Comparison of ENCODE assay signal across 15 mouse cellular contexts in the genomic region with DNA sequence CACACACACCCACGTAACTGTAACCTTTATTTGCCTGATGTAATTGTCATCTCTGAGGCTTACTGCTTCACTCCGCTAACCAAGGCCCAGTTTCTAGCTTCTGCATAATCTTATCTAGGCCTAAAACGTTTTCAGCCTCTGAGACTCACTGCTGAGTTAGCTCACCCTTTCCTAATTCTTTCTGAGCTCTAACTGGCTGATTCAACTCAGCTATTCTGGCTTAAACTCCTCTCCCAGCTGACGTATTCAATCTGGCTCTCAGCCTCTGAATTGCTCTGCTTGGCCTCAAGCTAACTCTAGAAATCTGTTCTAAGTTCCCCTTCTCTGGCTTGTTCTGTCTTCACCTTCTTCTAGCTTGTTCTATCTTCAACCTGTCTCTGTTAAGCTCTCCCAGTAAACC. TPM values are rescaled to one million over a fixed set of nuclear protein-coding genes. Genes with fewer than 3 reads are reported as not detected.
DNase-seq lines count a peak whose midpoint lies in the region; ATAC-seq and TF ChIP-seq lines count a peak whose summit lies in the region.
"Had no signal": no experiment of that assay in that cellular context is flagged by ENCODE, and none has a peak within 500 bp of the region (broad histone marks: within the 10 kb centered on the region; RNA-seq: fewer than 3 reads in every experiment).

No protein-coding gene starts in this region.

- ATAC-seq in cerebellum, adult (ENCODE audit: insufficient number of reproducible peaks, low FRiP score, low TSS enrichment), result no peak
- ATAC-seq in stomach, embryonic 15.5 days (ENCODE audit: insufficient read depth, low FRiP score, low read depth), result no peak
- no peak for ATAC-seq in kidney, embryonic 15.5 days (replicated peaks; ENCODE audit: low FRiP score)
- ATAC-seq: forebrain, embryonic 15.5 days had no signal

- H3K27ac ChIP-seq in stomach, embryonic 15.5 days, result 0 out of 2 replicates have a peak overlapping the region, but pooled peaks have one; percentile 44
- no peak overlapping the region for H3K27ac ChIP-seq in kidney, embryonic 15.5 days
- H3K27ac ChIP-seq: forebrain, embryonic 15.5 days; liver, embryonic 13.5 days; neural tube, embryonic 12.5 days had no signal

- no peak overlapping the region for H3K9ac ChIP-seq in stomach, embryonic 15.5 days
- H3K9ac ChIP-seq in kidney, embryonic 15.5 days, result no peak overlapping the region
- H3K9ac ChIP-seq: forebrain, embryonic 15.5 days; liver, embryonic 13.5 days; neural tube, embryonic 12.5 days had no signal

- intact Hi-C loops in heart, postnatal 25 days (cut with DNase I), result loop anchor here (5.0 to 10.0 kb wide), 2 partner anchors 51 to 192 kb away; no protein-coding TSS in a partner anchor

- TF ChIP-seq CTCF in lung, adult 2 months (IDR thresholded peaks at IDR 0.05; ENCODE audit: insufficient read depth, low read length), result no peak

- no peaks in the 10 kb centered on the region for H3K4me1 ChIP-seq in lung, adult 2 months (ENCODE audit: control insufficient read depth, insufficient read depth, low read length)
- peaks cover 11% of the 10 kb centered on the region for H3K4me1 ChIP-seq in stomach, embryonic 15.5 days
- H3K4me1 ChIP-seq in kidney, embryonic 15.5 days, result peaks cover 15% of the 10 kb centered on the region

- H3K4me2 ChIP-seq in stomach, embryonic 15.5 days, result no peak overlapping the region
- H3K4me2 ChIP-seq in kidney, embryonic 15.5 days, result no peak overlapping the region
- H3K4me2 ChIP-seq: forebrain, embryonic 15.5 days; liver, embryonic 13.5 days; neural tube, embryonic 12.5 days had no signal

- H3K4me3 ChIP-seq in lung, adult 2 months (replicated peaks; ENCODE audit: extremely low read depth, low read depth, low read length), result no peak overlapping the region
- no peak overlapping the region for H3K4me3 ChIP-seq in stomach, embryonic 15.5 days (replicated peaks)
- no peak overlapping the region for H3K4me3 ChIP-seq in kidney, embryonic 15.5 days (replicated peaks)
- H3K4me3 ChIP-seq: forebrain, embryonic 15.5 days; liver, embryonic 13.5 days; megakaryocyte, embryonic 14.5 days; neural tube, embryonic 12.5 days had no signal

- no peak for TF ChIP-seq POLR2A in lung, adult 2 months (IDR thresholded peaks at IDR 0.05; ENCODE audit: borderline replicate concordance, extremely low read depth, low read depth, low read length)

- 59% methylated on average over 4 of the region's 4 CpGs for WGBS in lung, adult 2 months
- 49% methylated on average over 4 of the region's 4 CpGs for WGBS in stomach, embryonic 15.5 days
- 55% methylated on average over 4 of the region's 4 CpGs for WGBS in kidney, embryonic 15.5 days

- peak; percentile 12 for DNase-seq in cerebellum, adult 11-12 months
- peak; percentile 60 to 65 for DNase-seq in heart, adult 18-20 months
- no peak for DNase-seq in heart, postnatal 25 days (ENCODE audit: low spot score)
- DNase-seq in lung, postnatal 14 days, result peak; percentile 36
- no peak for DNase-seq in lung, adult 2 months
- DNase-seq: liver, embryonic 13.5 days; right cerebral cortex, adult 18-20 months; thymus, postnatal 14 days had no signal

- H3K27me3 ChIP-seq in stomach, embryonic 15.5 days (replicated peaks), result no peaks in the 10 kb centered on the region
- 0 out of 2 replicates have a peak, but pooled peaks cover 12% of the 10 kb centered on the region for H3K27me3 ChIP-seq in kidney, embryonic 15.5 days
- H3K27me3 ChIP-seq: forebrain, embryonic 15.5 days; neural tube, embryonic 12.5 days had no signal

- H3K9me3 ChIP-seq in stomach, embryonic 15.5 days, result no peaks in the 10 kb centered on the region
- no peaks in the 10 kb centered on the region for H3K9me3 ChIP-seq in kidney, embryonic 15.5 days (replicated peaks)
- H3K9me3 ChIP-seq: forebrain, embryonic 15.5 days; liver, embryonic 13.5 days; neural tube, embryonic 12.5 days had no signal

- H3K36me3 ChIP-seq in stomach, embryonic 15.5 days, result no peaks in the 10 kb centered on the region
- no peaks in the 10 kb centered on the region for H3K36me3 ChIP-seq in kidney, embryonic 15.5 days
- H3K36me3 ChIP-seq: forebrain, embryonic 15.5 days; liver, embryonic 13.5 days; neural tube, embryonic 12.5 days had no signal

RNA-seq across cellular contexts. Expression of gene Adora1, which starts 11.4 kb away (rescaled TPM):
- 10 to 100 TPM in 1 of 2 experiments, 1 to 10 TPM in 1; 7.1 to 12.8 TPM for total RNA-seq in heart, adult 18-20 months (2021)
- 10 to 100 TPM; 15.5 to 20.5 TPM for total RNA-seq in heart, postnatal 25 days (2021)
- 7.6 and 9.1 TPM in 2 replicates for polyA plus RNA-seq in lung, adult 2 months (2012; rRNA removed)
- 11.8 and 13.8 TPM in 2 replicates for polyA plus RNA-seq in stomach, embryonic 15.5 days (2015; fragmentation: Nextera tagmentation; extraction: Ambion mirVana)
- 7.7 and 8.2 TPM in 2 replicates for polyA plus RNA-seq in kidney, embryonic 15.5 days (2015; fragmentation: Nextera tagmentation; extraction: Ambion mirVana)

RNA-seq across cellular contexts. Expression of gene Myog, which starts 43.2 kb away (rescaled TPM):
- total RNA-seq in heart, adult 18-20 months (2021), result not detected
- not detected for total RNA-seq in heart, postnatal 25 days (2021)
- 1.7 TPM in 1 of 2 replicates, not detected in the other for polyA plus RNA-seq in lung, adult 2 months (2012; rRNA removed)
- polyA plus RNA-seq in stomach, embryonic 15.5 days (2015; fragmentation: Nextera tagmentation; extraction: Ambion mirVana), result 1.3 and 4.3 TPM in 2 replicates
- 13.1 and 19.9 TPM in 2 replicates for polyA plus RNA-seq in kidney, embryonic 15.5 days (2015; fragmentation: Nextera tagmentation; extraction: Ambion mirVana)
- total RNA-seq: left cerebral cortex, postnatal 10 days had no signal

RNA-seq across cellular contexts. Expression of gene Mybph, which starts 53.3 kb away (rescaled TPM):
- total RNA-seq in heart, adult 18-20 months (2021), result not detected
- not detected for total RNA-seq in heart, postnatal 25 days (2021)
- polyA plus RNA-seq in lung, adult 2 months (2012; rRNA removed), result 0.14 and 7.7 TPM in 2 replicates
- 0.30 and 1.3 TPM in 2 replicates for polyA plus RNA-seq in stomach, embryonic 15.5 days (2015; fragmentation: Nextera tagmentation; extraction: Ambion mirVana)
- polyA plus RNA-seq in kidney, embryonic 15.5 days (2015; fragmentation: Nextera tagmentation; extraction: Ambion mirVana), result 6.1 and 9.3 TPM in 2 replicates
- total RNA-seq: left cerebral cortex, postnatal 10 days had no signal
- polyA plus RNA-seq: forebrain, embryonic 15.5 days had no signal

Comparison
In these comparisons a context has a peak if more than half of its experiments do, and no peak if none do; other contexts are left out.
1. DNase-seq: peak in cerebellum, adult 11-12 months (single experiment), heart, adult 18-20 months (2 of 2) and lung, postnatal 14 days (single experiment); none in heart, postnatal 25 days (single experiment) and lung, adult 2 months (single experiment).